Mouse (Mus musculus) stomach, embryonic 16.5 days (tissue): Measurements from ENCODE around the gene Tcf19. TPM values are rescaled to one million over a fixed set of nuclear protein-coding genes. Genes with fewer than 3 reads are reported as not detected.
A peak's percentile ranks its signal among the peaks of the same experiment; 100 is the strongest.

Experiments
- ATAC-seq: fragments of 200-750 bp; cut with Nextera tagmentation; 2 replicates; pipeline ENCODE4 v1.8.0; 2017; ENCODE audit warnings: moderate number of reproducible peaks, moderate TSS enrichment; ENCODE audit not compliant: insufficient read depth, low FRiP score
- H3K27ac ChIP-seq: fragments of 300-500 bp; sonication (generic); 2 replicates; pipeline ENCODE4 v1.5.1; 2014; ENCODE audit warnings: low read length
- H3K27me3 ChIP-seq: fragments of 300-500 bp; sonication (generic); 2 replicates; pipeline ENCODE4 v1.6.1; 2014; ENCODE audit warnings: low read length, control low read depth, mixed read lengths; ENCODE audit not compliant: control insufficient read depth, insufficient read depth
- H3K36me3 ChIP-seq: fragments of 300-500 bp; sonication (generic); 2 replicates; pipeline ENCODE4 v1.6.1; 2014; ENCODE audit warnings: low read length; ENCODE audit not compliant: control insufficient read depth, insufficient read depth
- H3K4me1 ChIP-seq: fragments of 300-500 bp; sonication (generic); 2 replicates; pipeline ENCODE4 v1.6.1; 2014; ENCODE audit warnings: low read length, control low read depth, mixed read lengths; ENCODE audit not compliant: control insufficient read depth, insufficient read depth
- H3K4me2 ChIP-seq: fragments of 300-500 bp; sonication (generic); 2 replicates; pipeline ENCODE4 v1.6.1; 2014; ENCODE audit warnings: low read depth, low read length, mixed read lengths
- H3K4me3 ChIP-seq: fragments of 300-500 bp; sonication (generic); replicated peaks from 2 replicates; pipeline ENCODE4 v1.5.1; 2014; ENCODE audit warnings: mild to moderate bottlenecking, low read length
- H3K9ac ChIP-seq: fragments of 300-500 bp; sonication (generic); 2 replicates; pipeline ENCODE4 v1.6.1; 2014; ENCODE audit warnings: low read length
- H3K9me3 ChIP-seq: fragments of 300-500 bp; sonication (generic); replicated peaks from 2 replicates; pipeline ENCODE4 v1.6.1; 2016; ENCODE audit warnings: low read length, control low read depth; ENCODE audit not compliant: control insufficient read depth
- WGBS: fragments of 180-500 bp; shearing (Covaris S2); extraction: QIAGEN DNeasy Blood & Tissue Kit; methylation state at CpG from one replicate; pipeline ENCODE4 v1.1.7; 2014; 5-methylcytosine and 5-hydroxymethylcytosine counted together
- polyA plus RNA-seq: library from polyadenylated mRNA; unstranded; fragments of >200 nt; fragmentation: Nextera tagmentation; extraction: Ambion mirVana; gene quantifications from 2 replicates; pipeline ENCODE4 v1.2.1, GENCODE M21; 2015

The Tcf19 gene
- polyA plus RNA-seq, 1 experiment from 2014 or later: 79.6 TPM

DNA sequence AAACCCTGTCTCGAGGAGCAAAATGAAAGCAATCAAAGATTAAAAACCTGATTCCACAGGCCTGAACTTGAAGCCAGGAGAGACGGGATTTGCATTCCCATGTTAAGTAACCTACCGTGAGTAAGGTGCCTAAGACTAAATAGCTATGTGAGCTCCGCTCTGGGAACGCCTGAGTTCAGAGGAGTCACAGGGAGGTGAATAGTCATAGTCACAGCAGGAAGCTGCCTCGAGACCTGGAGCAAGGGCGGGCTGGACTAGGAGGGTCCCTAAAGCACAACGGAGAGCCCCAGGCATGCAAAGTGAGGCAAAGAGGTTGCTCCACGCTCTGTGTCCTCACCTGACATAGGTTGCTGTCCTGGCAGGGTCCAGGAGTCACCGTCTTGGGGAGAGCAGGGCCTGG is 22.9 kb upstream of the Tcf19 start:
- 55% methylated on average over 10 of the region's 10 CpGs for WGBS
- H3K4me1 ChIP-seq: no peaks in the 10 kb centered on the region
- no peak overlapping the region for H3K27ac ChIP-seq
- H3K4me3 ChIP-seq: no peak overlapping the region
- H3K9ac ChIP-seq: no peak overlapping the region
- no peaks in the 10 kb centered on the region for H3K36me3 ChIP-seq
- H3K27me3 ChIP-seq: no peaks in the 10 kb centered on the region
- H3K4me2 ChIP-seq: no peak overlapping the region
- ATAC-seq: no peak
- no peaks in the 10 kb centered on the region for H3K9me3 ChIP-seq

GRCm38 (mm10) chr17:35538476-35538875 is 21.9 kb upstream of the Tcf19 start:
- Histone ChIP-seq H3K9ac (no peak overlapping the region), H3K4me2 (no peak overlapping the region), H3K4me3 (no peak overlapping the region), H3K4me1 (no peaks in the 10 kb centered on the region), H3K27ac (no peak overlapping the region), H3K27me3 (no peaks in the 10 kb centered on the region), H3K36me3 (no peaks in the 10 kb centered on the region), H3K9me3 (no peaks in the 10 kb centered on the region)
- no peak for ATAC-seq
- WGBS: 86% methylated on average over 1 of the region's 1 CpGs

- H3K9me3 ChIP-seq: no peaks in the 10 kb centered on the region
- no peak overlapping the region for H3K9ac ChIP-seq
- 78% methylated on average over 4 of the region's 4 CpGs for WGBS
- H3K4me2 ChIP-seq: no peak overlapping the region
- H3K4me1 ChIP-seq: no peaks in the 10 kb centered on the region
- ATAC-seq: no peak
- no peaks in the 10 kb centered on the region for H3K27me3 ChIP-seq
- H3K4me3 ChIP-seq: no peak overlapping the region
- H3K36me3 ChIP-seq: no peaks in the 10 kb centered on the region
- H3K27ac ChIP-seq: no peak overlapping the region
Measured at GRCm38 (mm10) chr17:35537421-35537820, 20.8 kb upstream of the Tcf19 start.

DNA sequence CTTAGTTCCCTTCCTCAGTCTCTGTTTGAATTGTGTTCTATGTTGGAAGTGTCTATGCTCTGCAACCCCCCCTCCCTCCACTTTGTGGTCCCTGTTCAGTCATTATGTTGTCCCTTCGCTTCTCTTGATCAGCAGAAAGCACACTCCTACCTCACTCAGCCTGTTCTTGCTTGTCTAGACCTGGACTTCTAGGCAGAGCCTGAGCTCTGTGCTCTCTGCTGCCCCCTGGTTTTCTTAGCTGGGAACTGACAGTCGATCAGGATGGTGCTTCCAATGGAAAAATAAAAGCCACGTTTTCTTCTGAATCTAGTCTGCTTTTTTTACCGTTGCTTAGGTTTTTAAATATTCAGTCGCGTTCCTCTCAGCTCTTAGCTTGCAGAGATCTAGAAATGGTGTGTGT is 17.7 kb upstream of the Tcf19 start:
- Histone ChIP-seq H3K9ac (no peak overlapping the region), H3K4me3 (no peak overlapping the region), H3K27ac (no peak overlapping the region), H3K4me1 (no peaks in the 10 kb centered on the region), H3K4me2 (no peak overlapping the region), H3K36me3 (no peaks in the 10 kb centered on the region), H3K9me3 (no peaks in the 10 kb centered on the region), H3K27me3 (no peaks in the 10 kb centered on the region)
- 7% methylated on average over 6 of the region's 6 CpGs for WGBS
- peak; percentile 60; the same call in 1 of the 2 replicates for ATAC-seq

GRCm38 (mm10) chr17:35532901-35533300 is 16.3 kb upstream of the Tcf19 start, which contains the start of gene Psors1c2:
TSS of gene Psors1c2 (plus strand) at chr17:35533201.
- Histone ChIP-seq H3K36me3 (peaks cover 3% of the 10 kb centered on the region; the same call in 1 of the 2 replicates), H3K9me3 (no peaks in the 10 kb centered on the region), H3K4me3 (no peak within 1 kb of the TSS), H3K9ac (no peak within 1 kb of the TSS), H3K4me1 (no peaks in the 10 kb centered on the region), H3K4me2 (no peak within 1 kb of the TSS), H3K27ac (no peak within 1 kb of the TSS), H3K27me3 (no peaks in the 10 kb centered on the region)
- 25% methylated on average over 7 of the region's 7 CpGs for WGBS
- no peak for ATAC-seq

GRCm38 (mm10) chr17:35532360-35532759 is 15.7 kb upstream of the Tcf19 start:
- Histone ChIP-seq H3K27me3 (no peaks in the 10 kb centered on the region), H3K4me2 (no peak overlapping the region), H3K9ac (no peak overlapping the region), H3K36me3 (peaks cover 3% of the 10 kb centered on the region; the same call in 1 of the 2 replicates), H3K4me1 (no peaks in the 10 kb centered on the region), H3K27ac (no peak overlapping the region), H3K9me3 (no peaks in the 10 kb centered on the region), H3K4me3 (no peak overlapping the region)
- 3% methylated on average over 3 of the region's 3 CpGs for WGBS
- ATAC-seq: no peak

DNA sequence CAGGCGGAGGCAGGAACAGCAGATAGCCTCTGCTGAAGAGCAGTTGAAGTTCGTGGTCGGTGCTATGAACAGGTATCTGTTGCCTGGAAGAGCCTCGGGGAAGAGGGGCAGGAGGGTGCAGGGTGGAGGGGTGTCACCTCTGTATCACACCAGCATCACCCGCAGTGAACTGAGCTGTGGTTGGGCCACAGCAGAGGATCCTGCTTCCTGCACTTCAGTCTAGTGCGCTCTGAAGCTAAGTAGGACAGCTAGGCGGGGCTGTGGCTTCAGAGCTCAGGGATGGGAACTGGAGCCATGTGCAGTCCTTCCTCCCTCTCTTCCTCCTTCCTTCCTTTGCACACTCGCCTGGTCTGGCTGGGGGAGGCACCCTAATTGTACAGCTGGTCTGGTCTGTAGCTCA is 10.0 kb upstream of the Tcf19 start:
- Histone ChIP-seq H3K4me2 (no peak overlapping the region), H3K4me3 (no peak overlapping the region), H3K36me3 (peaks cover 3% of the 10 kb centered on the region; the same call in 1 of the 2 replicates), H3K9me3 (no peaks in the 10 kb centered on the region), H3K27ac (no peak overlapping the region), H3K27me3 (no peaks in the 10 kb centered on the region), H3K9ac (no peak overlapping the region), H3K4me1 (no peaks in the 10 kb centered on the region)
- ATAC-seq: no peak
- WGBS: 69% methylated on average over 8 of the region's 8 CpGs

- 85% methylated on average over 9 of the region's 9 CpGs for WGBS
- H3K4me3 ChIP-seq: no peak overlapping the region
- no peak overlapping the region for H3K4me2 ChIP-seq
- peaks cover 3% of the 10 kb centered on the region; the same call in 1 of the 2 replicates for H3K36me3 ChIP-seq
- no peaks in the 10 kb centered on the region for H3K4me1 ChIP-seq
- H3K9me3 ChIP-seq: no peaks in the 10 kb centered on the region
- no peak overlapping the region for H3K27ac ChIP-seq
- no peak for ATAC-seq
- H3K9ac ChIP-seq: no peak overlapping the region
- no peaks in the 10 kb centered on the region for H3K27me3 ChIP-seq
Measured at GRCm38 (mm10) chr17:35524354-35524753, 7.7 kb upstream of the Tcf19 start.

DNA sequence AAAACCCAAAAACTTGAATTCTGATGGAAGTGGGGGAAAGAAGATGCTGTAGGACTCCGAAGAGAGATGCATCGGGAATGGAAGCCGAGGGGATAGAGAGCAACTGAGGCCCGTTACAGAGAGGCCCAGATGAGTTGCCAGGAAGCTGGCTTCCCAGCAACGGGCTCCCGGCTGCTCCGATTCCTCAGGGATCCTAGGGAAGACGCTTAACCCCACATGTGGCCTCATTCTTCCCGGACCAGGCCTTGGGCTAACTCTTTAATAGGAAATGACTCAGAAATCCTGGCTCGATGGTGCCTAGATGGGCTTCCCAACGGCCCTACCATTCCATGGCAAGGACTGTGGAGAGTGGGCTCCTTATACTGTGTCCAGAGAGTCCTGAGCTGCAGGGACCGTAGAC is 902 bp upstream of the Tcf19 start:
- Histone ChIP-seq H3K36me3 (no peaks in the 10 kb centered on the region), H3K4me2 (peak overlapping the region; percentile 78), H3K9me3 (no peaks in the 10 kb centered on the region), H3K9ac (peak overlapping the region; percentile 73), H3K27ac (peak overlapping the region; percentile 62), H3K4me3 (peak overlapping the region; percentile 62), H3K27me3 (no peaks in the 10 kb centered on the region), H3K4me1 (peaks cover 24% of the 10 kb centered on the region)
- ATAC-seq: no peak
- 2% methylated on average over 12 of the region's 12 CpGs for WGBS
